Mouse (Mus musculus): ENCODE measurements around the gene C2cd4c.
A peak's percentile ranks its signal among the peaks of the same experiment; 100 is the strongest.

C2cd4c gene

DNA sequence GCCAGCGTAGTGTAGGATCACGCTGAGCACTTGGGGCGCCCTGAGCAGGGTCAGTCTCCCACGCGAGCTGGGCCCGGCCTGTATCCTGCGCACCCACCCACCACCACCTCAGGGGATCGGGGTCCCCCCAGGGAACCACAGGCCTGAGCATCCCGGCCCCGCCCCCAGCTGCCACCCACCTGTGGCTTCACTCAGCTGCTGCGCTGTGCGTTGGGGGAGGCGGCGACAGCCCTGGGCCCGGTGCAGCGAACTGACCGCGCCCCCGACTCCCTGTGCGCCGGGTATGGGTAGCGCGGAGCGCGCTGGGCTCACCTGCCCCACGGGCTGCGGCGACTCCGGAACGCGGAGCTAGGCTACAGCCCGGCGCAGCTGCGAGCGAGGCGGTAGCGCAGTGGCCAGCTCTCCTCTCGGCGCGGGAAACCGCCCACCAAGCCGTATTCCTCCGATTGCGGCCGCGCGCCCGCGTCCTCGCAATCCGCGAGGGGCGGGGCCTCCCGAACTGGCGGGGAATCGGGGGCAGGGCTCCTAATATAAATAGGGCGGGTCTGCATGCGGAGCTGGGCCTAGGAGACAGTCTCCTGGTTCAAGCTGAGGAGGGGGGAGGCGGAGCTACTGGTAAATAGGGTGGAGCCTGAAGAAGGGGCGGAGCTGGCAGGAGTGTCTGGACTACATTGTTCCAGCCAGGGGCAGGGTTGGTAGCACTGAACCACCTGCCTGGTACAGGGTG, at the start of gene C2cd4c:
Gene C2cd4c, minus strand, starts transcription at position 448 of the 727 bp plus-strand sequence.
- peak in 1 of 2 experiments; percentile 32 for DNase-seq (ENCODE audit: low spot score in 2 of 2)

DNA sequence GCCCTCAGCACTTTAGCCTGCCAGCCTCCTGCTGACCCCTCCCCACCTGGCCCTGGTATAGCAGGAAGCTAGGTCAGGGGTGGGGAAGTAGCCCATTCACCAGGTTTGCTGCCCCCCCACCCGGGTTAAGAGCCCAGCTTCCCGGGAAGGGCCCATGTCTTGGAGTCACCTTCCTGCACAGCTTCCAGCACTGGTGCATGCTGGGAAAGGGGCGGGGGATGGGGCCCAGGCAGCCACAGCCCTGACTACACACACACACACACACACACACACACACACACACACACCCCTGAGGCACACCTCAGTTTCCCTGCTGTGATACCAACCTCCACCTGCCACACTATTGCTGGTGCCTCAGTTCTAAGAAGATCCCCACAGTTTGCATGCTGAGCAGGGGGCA, 48.0 kb upstream of the C2cd4c start:
- DNase-seq (ENCODE audit: low spot score in 2 of 2), result no peak

DNA sequence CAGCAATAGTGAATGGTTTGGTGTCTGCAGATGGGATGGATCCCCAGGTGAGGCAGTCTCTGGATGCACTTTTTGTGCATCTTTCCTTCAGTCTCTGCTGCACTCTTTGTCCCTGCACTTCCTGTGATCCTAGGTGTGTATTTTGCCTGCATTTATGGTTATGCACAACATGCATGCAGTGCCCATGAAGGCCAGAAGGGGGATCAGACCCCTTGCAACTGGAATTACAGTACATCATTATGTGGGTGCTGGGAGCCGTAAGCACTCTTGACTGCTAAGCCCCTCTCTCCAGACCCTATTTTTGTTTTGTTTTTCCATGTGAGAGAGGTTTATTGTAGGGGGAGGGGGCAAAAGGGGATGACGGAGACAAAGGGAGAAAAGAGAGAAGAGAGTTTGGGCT, 46.5 kb upstream of the C2cd4c start:
- DNase-seq (ENCODE audit: low spot score in 2 of 2), result no peak

DNA sequence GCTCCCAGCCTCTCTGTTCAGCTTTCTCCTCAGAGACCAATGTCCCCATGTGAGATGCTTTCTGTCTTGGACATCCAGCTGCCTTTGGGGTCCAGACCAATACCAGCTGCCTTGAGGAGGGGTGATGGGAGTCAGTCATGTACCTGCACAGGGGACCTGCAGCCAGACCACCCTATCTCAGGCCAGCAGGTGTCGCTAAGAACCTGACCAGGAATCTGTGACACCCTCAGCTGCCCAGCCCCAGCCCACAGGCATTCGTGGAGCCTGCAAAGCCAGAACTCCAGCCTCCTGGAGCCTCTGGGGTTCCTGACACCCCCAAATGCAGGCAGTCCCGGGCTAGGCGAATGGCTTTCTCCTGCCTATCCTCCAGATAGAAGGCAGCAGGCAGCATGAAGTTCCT, 45.0 kb upstream of the C2cd4c start:
- DNase-seq (ENCODE audit: low spot score in 2 of 2), result peak in 1 of 2 experiments; percentile 71

DNA sequence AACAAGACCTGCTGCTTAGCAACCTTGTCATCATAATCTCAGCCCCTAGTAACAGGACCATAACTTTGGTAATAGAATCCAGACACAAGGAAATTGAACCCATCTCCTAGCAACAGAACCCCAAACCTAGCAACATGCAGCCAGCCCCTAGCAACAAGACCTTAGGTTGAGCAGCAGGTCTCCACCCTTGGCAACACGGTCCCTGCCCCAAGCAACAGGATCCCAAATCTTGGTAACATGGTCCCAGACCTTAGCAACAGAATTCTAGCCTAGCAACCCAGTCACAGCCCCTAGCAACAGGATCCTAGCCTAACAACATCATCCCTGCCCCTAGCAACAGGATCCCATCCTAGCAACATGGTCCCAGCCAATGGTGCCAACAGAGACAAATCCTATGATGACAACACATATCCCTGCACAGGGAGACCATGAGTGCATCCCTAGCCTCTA, 41.1 kb upstream of the C2cd4c start:
- DNase-seq (ENCODE audit: low spot score in 2 of 2), result no peak

DNA sequence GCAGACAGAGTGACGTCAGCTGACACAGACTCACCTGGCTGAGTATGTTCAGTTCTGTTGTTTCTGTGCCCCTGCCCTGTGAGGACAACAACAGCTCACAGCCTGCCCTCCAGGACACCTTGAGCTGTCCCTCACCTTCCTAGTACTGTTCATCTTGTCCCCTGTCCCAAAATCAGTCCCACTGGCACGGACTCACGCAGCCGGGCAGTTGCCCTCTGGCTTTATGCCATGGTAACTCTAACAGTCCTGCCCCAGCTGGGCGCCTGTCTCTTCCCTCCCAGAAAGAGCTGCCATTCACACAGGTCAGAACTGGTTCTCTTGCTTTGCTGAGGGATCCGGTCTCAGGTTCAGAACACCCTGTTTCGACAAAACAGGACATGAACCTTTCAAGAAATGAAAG, 39.0 kb upstream of the C2cd4c start:
- no peak for DNase-seq (ENCODE audit: low spot score in 2 of 2)

DNA sequence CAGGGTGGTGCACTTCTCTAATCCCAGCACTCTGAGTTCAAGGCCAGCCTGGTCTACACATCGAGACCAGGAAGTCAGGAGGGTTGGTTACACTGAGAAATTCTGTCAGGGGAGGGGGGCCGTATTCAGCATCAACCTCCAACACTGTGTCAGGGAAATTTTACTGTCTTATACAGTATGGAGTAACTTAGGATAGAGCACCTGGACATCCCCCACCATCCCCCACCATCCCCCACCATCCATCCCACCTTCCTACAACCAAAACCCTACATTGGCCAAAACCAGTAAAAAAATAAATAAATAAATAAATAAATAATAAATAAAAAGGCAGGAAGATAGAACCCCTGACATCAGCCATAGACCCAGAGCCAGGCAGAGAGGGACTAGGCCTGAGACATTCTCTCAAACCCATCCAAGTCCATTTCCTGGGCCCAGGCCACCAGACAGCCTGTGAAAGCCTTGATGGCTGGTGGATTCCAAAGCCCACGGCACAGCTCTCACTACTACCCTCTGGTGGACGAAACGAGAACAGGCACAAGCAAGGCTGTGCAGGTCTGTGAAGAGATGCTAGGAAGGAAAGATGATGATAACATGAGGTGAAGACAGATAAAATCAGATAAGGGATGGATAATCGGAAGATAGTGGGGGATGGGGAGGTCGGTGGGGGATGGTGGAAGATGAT, 35.4 kb upstream of the C2cd4c start:
- DNase-seq (ENCODE audit: low spot score in 2 of 2), result peak; percentile 59 to 82

DNA sequence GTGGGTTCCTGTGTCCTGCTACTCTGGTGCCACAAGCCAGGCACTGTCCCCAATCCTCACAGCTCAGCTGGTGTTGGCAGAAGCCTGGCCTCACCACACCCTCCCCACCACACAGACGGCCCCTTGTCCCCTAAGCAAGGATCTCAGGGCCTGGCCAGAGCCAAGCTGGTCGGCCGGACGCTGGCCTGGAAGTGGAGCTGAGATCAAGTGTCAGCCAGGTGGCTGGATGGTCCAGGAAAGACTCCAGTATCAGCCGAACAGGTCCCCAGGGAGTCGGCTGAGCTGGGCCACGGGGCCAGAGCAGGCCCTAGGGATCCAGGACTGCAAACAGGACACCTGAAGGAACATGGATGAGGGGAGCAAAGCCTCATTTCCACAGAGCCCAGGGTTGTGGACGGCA, 31.9 kb upstream of the C2cd4c start, which contains the start of gene Odf3l2:
Gene Odf3l2, minus strand, starts transcription at position 28 of the 400 bp plus-strand sequence.
- DNase-seq (ENCODE audit: low spot score in 2 of 2), result no peak

DNA sequence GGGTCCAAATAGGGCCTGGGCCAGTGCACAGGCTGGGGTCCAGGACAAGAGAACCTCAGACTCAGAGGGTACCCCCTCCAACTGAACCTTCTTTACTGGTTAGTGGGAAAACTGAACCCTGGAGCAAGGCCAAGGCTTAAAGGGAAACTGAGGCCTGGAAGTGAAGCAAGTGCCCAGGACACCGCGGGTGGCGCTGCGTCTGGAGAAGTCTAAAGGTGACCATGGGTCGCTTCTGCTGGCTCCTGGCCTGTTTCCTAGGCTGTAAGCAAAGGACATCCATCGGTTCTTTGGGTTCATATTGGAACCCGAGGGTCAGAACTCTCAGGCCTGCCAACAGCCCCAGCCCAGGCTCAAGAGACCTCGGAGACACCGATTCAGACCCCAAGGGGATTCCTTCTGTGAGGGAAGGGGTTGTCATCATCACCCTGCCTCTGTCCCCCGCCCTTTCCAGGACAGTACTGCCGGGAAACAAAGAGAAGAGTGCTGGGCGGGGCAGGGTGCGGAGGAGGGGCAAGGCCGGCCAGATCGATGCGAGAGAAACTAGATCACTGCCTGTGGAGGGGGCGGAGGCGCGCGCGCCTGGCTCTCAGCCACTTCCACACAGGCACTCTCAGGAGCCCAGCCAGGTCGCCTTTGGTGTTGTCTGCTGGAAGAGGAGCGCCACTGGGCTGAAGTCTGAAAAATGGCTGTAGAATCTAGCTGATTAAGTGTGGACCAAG, 24.8 kb upstream of the C2cd4c start:
- DNase-seq (ENCODE audit: low spot score in 2 of 2), result no peak

DNA sequence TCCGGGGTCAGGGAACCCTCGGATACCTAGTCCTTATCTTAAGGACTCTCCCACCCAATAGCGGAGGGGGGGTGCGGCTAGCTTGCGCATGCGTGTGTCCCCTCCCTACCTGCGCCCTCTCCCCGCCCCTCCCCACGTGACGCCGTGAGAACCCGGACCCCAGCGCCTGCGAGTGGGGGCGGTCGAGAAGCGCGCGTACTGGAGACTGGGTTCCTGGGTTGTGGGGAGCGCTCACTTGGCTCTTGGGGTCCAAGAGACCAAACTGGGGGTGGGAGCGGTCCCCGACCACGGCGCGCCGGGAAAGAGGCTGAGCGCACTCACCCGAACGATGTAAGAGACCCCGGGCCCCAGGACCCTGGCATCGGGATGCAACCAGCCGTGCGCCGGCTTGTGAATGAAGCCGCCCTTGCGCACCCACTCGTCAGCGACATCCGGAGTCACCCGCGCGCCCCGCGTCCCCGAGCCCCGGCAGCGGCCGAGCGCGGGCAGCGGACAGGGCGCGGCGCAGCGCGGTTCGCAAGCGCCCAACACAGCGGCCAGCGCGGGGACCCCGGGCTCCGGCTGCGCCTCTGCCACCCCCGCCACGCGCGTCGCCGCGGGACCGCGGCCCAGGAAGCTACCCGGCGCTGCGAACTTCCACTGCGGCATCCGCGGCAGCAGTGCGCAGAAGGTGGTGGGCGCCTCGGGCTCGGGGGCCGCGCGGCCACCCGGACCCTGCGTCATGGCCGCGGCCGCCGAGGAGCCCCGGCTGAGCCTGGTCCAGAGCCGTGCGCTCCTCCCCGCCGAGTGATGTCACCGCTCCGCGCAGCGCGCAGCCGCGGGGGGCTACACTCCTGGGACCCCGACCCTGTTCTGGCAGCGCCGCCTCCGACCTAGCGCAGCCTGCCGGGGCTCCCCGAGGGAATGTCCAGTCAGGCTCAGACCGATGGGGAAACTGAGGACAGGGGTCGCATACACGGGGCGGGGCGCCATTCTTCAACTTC, 23.6 kb upstream of the C2cd4c start, which contains the start of gene Shc2:
Gene Shc2, minus strand, starts transcription at position 791 of the 983 bp plus-strand sequence.
- no peak for DNase-seq (ENCODE audit: low spot score in 2 of 2)

DNA sequence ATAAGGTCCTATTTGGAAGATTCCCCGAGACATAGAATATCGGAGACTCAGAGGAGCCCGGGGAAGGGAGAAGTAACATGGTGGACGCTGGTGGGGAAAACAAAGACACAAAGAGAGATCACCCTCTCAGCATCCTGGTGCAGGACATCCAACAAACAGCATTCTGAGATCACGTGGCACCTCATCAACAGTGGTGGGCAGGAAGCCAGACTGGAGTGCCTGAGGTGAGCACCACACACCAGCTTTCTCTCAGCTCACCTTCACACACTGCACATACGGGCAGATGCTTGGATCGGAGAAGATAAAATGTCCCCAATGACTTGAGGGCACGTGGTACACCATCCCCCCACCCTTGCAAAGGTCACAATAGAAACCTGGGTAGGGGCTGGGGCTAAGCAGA, 22.5 kb upstream of the C2cd4c start:
- DNase-seq (ENCODE audit: low spot score in 2 of 2), result no peak

DNA sequence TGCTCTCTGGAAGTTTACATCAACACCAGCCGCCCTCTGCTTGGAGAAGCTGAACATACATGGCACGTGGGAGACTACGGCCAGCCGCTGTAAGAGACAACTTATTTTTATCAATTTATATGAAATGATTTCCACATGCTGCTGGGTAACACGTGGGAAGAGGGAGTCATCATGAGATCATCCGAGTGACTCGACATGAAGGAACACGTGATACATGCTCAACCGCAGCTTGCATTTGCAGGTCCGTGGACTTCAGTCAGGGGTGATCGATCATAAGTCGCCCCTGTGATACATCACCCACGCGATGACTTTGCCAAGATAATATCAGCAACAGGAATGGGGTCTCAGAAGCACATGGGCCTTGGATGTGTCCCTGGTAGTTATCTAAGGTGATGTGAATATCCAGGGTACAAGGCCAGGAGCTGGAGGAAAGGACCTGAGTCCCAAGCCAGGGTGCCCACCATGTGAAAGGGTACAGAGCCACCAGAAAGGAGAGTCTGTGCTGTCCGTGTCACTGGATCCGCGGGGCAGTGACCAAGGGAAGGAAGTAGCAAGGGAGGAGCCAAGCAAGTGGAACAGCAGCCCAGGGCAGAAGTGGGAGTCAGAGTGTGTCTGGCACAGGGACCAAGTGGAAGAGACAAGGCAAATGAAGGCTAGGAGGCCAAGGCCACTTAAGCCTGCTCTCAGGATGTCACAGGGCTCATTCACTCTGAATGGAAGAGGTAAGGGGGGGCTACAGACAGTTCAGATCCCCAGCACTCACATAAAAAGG, 19.4 kb upstream of the C2cd4c start:
- no peak for DNase-seq (ENCODE audit: low spot score in 2 of 2)

DNA sequence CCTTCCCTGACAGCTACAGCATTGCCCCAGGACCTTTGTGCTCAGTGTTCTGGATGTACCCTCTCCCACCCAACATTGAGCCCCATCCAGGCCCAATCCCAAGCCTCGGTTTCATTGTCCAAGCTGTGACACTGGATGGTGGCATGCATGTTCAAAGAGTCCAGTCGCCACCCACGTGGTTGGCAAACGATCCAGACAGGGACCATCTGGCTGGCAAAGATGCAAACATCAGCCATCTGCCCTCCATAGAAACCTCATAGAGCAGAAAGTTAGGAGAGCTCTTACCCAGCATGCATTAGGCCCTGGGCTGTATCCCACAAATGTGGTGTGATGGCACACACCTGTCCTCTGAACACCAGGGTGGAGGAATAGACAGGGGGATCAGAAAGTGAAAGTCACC, 17.6 kb upstream of the C2cd4c start:
- DNase-seq (ENCODE audit: low spot score in 2 of 2), result no peak

DNA sequence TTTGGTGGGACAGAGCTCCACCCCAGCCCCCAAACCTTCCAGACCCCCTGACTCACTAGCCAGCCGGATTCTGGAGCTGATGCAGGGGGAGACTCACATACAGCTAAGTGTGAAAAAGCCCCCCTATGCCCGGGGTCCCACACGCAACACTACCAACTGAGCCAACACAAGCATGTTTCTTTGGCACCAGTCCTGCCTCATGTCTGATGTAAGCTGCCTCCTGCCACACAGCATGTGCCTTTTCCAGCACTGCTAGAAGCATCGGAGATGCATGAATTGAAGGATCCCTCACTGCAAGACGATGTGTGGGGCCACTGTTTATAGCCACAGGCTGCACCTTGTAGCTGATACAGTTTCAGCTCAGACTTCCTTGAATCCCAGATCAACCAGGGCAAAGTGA, 14.6 kb upstream of the C2cd4c start:
- DNase-seq (ENCODE audit: low spot score in 2 of 2), result no peak

DNA sequence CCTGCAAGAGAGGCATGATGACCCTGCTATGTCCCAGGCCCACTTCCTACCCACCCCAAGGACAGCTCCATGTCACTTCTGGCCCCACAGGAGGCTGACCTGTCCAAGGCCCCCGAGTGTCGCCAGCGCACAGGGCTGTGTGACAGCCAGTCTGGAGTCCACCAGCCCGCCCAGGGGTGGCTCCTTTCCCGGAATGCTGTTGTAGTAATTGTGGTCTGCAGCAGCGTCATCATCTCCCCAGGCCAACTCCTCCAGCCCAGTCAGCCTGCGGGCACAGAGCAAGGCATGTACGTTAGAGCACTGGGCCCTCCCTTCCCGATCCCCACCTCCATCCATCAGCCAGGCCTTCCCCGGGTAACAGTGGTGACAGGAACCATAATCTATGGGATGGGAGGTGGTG, 12.3 kb upstream of the C2cd4c start:
- no peak for DNase-seq (ENCODE audit: low spot score in 2 of 2)

DNA sequence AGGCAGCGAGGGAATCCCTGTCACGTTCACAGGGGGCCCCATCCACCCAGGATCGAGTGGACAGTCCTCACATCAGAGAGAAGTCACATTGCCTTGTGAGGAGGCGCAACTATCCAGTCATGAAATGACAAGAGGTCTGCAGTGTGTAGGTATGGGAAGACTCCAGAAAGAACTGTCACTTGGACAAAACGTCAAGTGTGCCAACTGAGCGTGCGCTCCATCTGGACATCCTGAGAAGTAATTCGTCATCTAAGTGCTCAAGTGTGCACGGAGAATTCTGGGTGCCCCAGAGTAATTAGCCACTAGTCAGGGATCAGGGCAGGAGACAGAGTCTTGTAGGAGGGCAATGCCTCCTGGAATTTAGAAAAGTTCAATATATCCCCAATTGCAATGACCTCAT, 11.6 kb upstream of the C2cd4c start:
- DNase-seq (ENCODE audit: low spot score in 2 of 2), result no peak

DNA sequence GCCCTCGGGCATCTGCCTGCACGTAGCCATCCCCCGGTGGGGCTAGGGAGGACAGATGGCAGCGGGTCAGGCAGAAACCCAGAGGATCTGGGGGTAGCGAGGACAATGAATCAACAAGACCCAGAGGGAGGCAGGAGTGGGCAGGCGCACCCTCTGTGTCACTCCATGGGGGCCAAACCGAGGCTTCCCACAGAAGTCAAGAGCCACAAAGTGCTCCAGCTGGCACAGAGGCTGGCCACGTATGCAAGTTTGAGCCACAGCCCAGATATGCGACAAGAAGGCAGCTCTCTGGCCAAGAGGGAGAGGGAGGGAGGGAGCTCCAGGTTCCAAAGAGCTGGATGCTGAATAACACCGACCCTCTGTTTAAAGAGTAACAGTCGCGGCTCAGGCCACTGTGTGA, 10.1 kb upstream of the C2cd4c start:
- DNase-seq (ENCODE audit: low spot score in 2 of 2), result no peak

DNA sequence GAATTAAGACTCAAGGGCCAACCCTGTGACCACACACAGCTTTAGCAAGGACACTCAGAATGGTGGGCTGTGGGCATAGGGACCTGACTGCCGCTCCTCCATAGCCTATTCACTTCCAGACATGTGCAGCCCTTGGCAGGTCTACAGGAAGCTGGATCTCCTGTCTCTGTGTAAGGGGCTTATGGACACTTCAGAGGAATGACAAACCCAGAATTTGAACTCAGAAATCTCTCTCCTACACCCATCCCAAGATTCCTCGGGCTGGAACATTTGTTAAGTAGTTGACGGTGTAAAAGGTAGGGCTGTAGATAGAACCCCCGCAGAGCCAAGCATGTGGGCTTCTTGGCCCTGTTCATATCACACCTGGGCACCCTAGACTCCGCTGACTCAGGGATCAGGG, 2.6 kb upstream of the C2cd4c start:
- no peak for DNase-seq (ENCODE audit: low spot score in 2 of 2)

DNA sequence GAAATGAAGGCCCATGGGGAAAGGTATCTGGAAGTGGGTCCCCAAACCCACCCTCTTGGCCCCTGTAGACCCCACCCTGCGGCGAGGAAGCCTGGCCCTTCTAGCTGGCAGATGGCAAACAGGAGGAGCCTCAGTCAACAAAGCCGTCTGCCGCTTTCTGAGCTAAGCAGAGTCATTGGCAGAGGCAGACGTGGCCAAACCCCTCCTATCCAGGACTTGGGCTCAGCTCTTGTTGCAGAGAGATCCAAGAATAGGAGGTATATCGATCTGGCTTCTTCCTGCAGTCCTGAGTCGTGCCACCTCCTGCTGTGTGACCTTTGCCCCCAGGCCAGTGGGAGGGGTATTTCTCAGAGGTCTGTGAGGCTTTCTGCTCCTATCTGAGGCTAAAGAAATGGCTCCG, 2.0 kb upstream of the C2cd4c start:
- no peak for DNase-seq (ENCODE audit: low spot score in 2 of 2)

DNA sequence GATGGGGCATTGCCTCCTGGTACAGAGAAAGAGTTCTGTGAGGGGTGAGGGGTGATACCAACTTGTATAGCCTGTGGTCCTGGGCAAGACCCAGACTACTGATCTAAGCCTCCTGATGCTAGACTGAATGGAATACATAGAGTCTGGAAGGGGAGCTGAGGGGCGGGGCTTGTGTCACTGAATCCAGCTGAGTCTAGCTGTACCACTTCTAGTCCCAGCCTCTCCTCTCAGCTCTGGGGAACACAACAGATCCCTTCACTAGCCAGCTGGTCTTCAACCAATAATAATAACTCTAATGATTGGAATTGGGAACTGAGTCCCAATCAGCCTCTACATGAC, 449 bp upstream of the C2cd4c start:
- DNase-seq (ENCODE audit: low spot score in 2 of 2), result no peak
